Mouse (Mus musculus) limb, embryonic 14.5 days (tissue): ENCODE data around the gene Wipf3. TPM values are rescaled to one million over a fixed set of nuclear protein-coding genes. Genes with fewer than 3 reads are reported as not detected.

Experiments
- ATAC-seq: fragments of 200-750 bp; cut with Nextera tagmentation; 2 replicates; pipeline ENCODE4 v1.8.0; 2017; ENCODE audit warnings: low read depth, moderate number of reproducible peaks, moderate TSS enrichment; ENCODE audit not compliant: low FRiP score
- DNase-seq: peaks from one replicate; pipeline ENCODE4 v3.0.0-alpha.2; 2015; ENCODE audit warnings: low spot score
- H3K27ac ChIP-seq: fragments of 300-500 bp; sonication (generic); replicated peaks from 2 replicates; pipeline ENCODE4 v1.5.1; 2014; ENCODE audit warnings: low read depth, mild to moderate bottlenecking, low read length, moderate library complexity, mixed read lengths
- H3K27me3 ChIP-seq: fragments of 300-500 bp; sonication (generic); 2 replicates; pipeline ENCODE4 v1.6.1; 2014; ENCODE audit warnings: low read length, mixed read lengths; ENCODE audit not compliant: control insufficient read depth, insufficient read depth
- H3K36me3 ChIP-seq: fragments of 300-500 bp; sonication (generic); 2 replicates; pipeline ENCODE4 v1.6.1; 2014; ENCODE audit warnings: mild to moderate bottlenecking, low read length, moderate library complexity, mixed read lengths; ENCODE audit not compliant: control insufficient read depth, insufficient read depth
- H3K4me1 ChIP-seq: fragments of 300-500 bp; sonication (generic); 2 replicates; pipeline ENCODE4 v1.6.1; 2014; ENCODE audit warnings: antibody characterized with exemption, low read length, mixed read lengths; ENCODE audit not compliant: control insufficient read depth, insufficient read depth
- H3K4me2 ChIP-seq: fragments of 300-500 bp; sonication (generic); replicated peaks from 2 replicates; pipeline ENCODE4 v1.6.1; 2014; ENCODE audit warnings: low read depth, mild to moderate bottlenecking, low read length, moderate library complexity; ENCODE audit not compliant: severe bottlenecking
- H3K4me3 ChIP-seq: fragments of 300-500 bp; sonication (generic); replicated peaks from 2 replicates; pipeline ENCODE4 v1.5.1; 2014; ENCODE audit warnings: low read length
- H3K9ac ChIP-seq: fragments of 300-500 bp; sonication (generic); 2 replicates; pipeline ENCODE4 v1.6.1; 2014; ENCODE audit warnings: mild to moderate bottlenecking, low read depth, low read length, moderate library complexity; ENCODE audit not compliant: severe bottlenecking
- H3K9me3 ChIP-seq: fragments of 300-500 bp; sonication (generic); 2 replicates; pipeline ENCODE4 v1.6.1; 2016; ENCODE audit warnings: low read length; ENCODE audit not compliant: control insufficient read depth
- POLR2A ChIP-seq: fragments of 200-500 bp; IDR thresholded peaks from 2 replicates; pipeline ENCODE4 v1.8.0; 2012; ENCODE audit warnings: inconsistent platforms, mild to moderate bottlenecking, moderate library complexity, borderline replicate concordance; ENCODE audit not compliant: insufficient read depth, insufficient read length; ENCODE audit errors: extremely low read depth
- WGBS: fragments of 180-500 bp; shearing (Covaris S2); extraction: QIAGEN DNeasy Blood & Tissue Kit; methylation state at CpG from one replicate; pipeline ENCODE4 v1.1.7; 2014; 5-methylcytosine and 5-hydroxymethylcytosine counted together
- polyA plus RNA-seq, 2 experiments: library from polyadenylated mRNA; depleted of rRNA in 1 of 2; stranded (reverse) in 1 of 2; unstranded in 1 of 2; fragments of >200 nt; fragmentation: Nextera tagmentation in 1 of 2; extraction: Ambion mirVana in 1 of 2; gene quantifications; 2 replicates each; pipeline versions ENCODE4 v1.2.1 to v1.2.3; 2012 to 2014

Gene Wipf3
- polyA plus RNA-seq, 2 experiments = 1.8 to 5.6 TPM

DNA sequence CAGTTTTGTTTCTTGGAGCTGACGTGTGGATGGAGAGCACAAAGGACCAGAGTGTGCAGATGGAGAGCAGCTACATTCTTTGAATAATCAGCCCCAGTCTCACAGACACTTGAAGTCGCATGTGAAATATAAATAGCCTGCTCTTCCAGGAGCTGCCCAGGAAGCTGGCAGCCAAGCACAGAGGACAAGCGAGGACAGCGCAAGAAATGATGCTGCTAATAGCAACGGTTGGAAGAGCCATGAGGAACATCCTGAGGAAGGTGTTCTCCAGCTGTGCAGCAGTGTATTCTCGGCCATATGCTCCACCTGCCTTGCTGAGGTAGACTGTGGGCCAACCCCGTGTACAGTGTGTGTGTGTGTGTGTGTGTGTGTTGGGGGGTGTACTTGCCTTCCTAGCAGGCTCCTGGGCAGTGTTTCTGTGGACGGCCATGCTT is 101.7 kb downstream of the Wipf3 start:
- no peak overlapping the region for H3K27ac ChIP-seq
- no peaks in the 10 kb centered on the region for H3K27me3 ChIP-seq
- DNase-seq (no peak), ATAC-seq (no peak)
- H3K4me2 ChIP-seq = no peak overlapping the region
- H3K9ac ChIP-seq = no peak overlapping the region
- H3K9me3 ChIP-seq = no peaks in the 10 kb centered on the region
- H3K4me1 ChIP-seq = no peaks in the 10 kb centered on the region
- 54% methylated on average over 8 of the region's 8 CpGs for WGBS
- H3K4me3 ChIP-seq = no peak overlapping the region
- no peak for TF ChIP-seq POLR2A
- no peaks in the 10 kb centered on the region for H3K36me3 ChIP-seq

DNA sequence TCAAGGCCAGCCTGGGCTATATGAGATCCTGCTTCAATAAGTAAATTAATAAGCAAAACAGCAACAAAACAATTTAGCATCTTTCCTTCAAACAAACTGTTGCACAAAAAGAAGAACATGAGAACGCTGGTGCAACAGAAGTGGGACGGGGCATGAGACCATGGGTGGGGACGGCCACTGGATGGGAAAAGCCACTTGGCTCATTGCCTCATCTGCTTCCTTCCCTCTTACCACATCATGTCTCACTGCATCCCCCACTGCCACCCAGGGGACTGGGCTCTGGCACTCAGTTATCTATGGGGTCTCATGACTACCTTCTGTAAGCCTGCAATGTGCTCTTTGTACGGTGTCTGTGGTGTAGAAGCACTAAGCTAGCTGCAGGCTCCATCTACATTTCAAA is 106.1 kb downstream of the Wipf3 start:
- H3K36me3 ChIP-seq = no peaks in the 10 kb centered on the region
- no peak overlapping the region for H3K4me3 ChIP-seq
- DNase-seq = no peak
- H3K27me3 ChIP-seq = no peaks in the 10 kb centered on the region
- TF ChIP-seq POLR2A = no peak
- H3K9ac ChIP-seq = no peak overlapping the region
- H3K9me3 ChIP-seq = no peaks in the 10 kb centered on the region
- 90% methylated on average over 4 of the region's 4 CpGs for WGBS
- no peak overlapping the region for H3K4me2 ChIP-seq
- H3K27ac ChIP-seq = no peak overlapping the region
- no peaks in the 10 kb centered on the region for H3K4me1 ChIP-seq
- no peak for ATAC-seq

DNA sequence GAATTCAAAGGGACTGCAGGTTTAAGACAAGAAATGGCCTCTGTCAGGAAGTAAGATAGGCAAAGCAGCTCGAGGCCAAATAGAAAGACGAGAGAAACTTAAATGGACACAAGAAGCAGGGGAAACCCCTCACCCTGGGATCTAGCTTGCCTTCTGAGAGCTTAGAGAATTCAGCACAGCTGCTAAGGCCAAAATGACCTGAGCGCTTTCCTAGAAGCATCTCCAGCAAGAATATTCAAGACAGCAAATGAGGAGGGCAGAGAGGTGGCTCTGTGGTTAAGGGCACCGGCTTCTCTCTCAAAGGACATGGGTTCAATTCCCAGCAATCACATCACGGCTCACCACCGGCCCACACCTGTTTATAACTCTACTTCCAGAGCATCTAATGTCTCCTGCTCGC is 107.7 kb downstream of the Wipf3 start:
- Histone ChIP-seq H3K36me3 (no peaks in the 10 kb centered on the region), H3K9me3 (no peaks in the 10 kb centered on the region), H3K27me3 (no peaks in the 10 kb centered on the region), H3K4me3 (no peak overlapping the region), H3K9ac (no peak overlapping the region), H3K4me2 (no peak overlapping the region), H3K4me1 (no peaks in the 10 kb centered on the region), H3K27ac (no peak overlapping the region)
- ATAC-seq (no peak), DNase-seq (no peak)
- 75% methylated on average over 7 of the region's 7 CpGs for WGBS
- no peak for TF ChIP-seq POLR2A

DNA sequence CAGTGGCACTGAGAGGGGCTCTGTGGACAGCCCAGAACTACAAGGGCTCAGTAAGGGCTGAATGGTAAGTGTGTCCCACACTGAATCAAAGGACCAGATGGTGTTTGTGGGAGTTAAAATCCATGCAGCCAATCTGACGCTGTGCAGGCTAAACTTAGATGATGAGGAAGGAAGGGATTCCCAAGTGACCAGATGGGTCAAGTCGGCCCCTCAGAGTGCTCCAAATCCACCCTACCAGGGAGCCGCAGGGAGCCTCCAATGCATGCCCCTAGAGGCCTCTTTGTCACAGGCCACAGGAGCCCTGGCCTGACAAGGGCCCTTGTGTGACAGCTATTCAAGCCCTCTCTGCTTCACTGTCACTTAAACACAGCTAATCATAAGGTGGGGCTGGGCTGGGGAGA is 109.4 kb downstream of the Wipf3 start:
- no peak for ATAC-seq
- Histone ChIP-seq H3K27ac (no peak overlapping the region), H3K36me3 (no peaks in the 10 kb centered on the region), H3K4me1 (no peaks in the 10 kb centered on the region), H3K4me2 (no peak overlapping the region), H3K27me3 (no peaks in the 10 kb centered on the region), H3K4me3 (no peak overlapping the region), H3K9ac (no peak overlapping the region), H3K9me3 (no peaks in the 10 kb centered on the region)
- no peak for DNase-seq
- no peak for TF ChIP-seq POLR2A
- 25% methylated on average over 3 of the region's 3 CpGs for WGBS

DNA sequence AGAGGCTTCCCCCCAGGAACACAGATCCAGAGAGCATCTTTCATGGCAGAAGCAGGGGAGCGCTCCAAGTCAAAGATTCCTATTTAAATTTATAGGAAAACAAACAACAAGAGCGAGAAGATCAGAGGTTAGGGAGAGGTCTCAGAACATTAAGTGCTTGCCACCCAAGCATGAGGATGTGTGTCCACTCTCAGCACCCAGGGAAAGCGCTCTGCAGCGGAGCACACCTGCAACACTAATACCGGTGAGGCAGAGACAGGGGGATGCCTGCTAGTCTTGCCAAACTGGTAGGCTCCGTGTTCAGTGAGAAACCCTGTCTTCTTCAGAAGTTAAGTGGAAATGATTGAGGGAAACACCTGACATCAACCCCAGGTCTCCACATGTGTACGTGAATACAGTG is 110.0 kb downstream of the Wipf3 start:
- no peak for DNase-seq
- Histone ChIP-seq H3K36me3 (no peaks in the 10 kb centered on the region), H3K9ac (no peak overlapping the region), H3K27me3 (no peaks in the 10 kb centered on the region), H3K4me2 (no peak overlapping the region), H3K4me1 (no peaks in the 10 kb centered on the region), H3K9me3 (no peaks in the 10 kb centered on the region), H3K4me3 (no peak overlapping the region), H3K27ac (no peak overlapping the region)
- ATAC-seq = no peak
- 87% methylated on average over 7 of the region's 7 CpGs for WGBS
- TF ChIP-seq POLR2A = no peak
